Mouse (Mus musculus) small intestine, adult 2 months (tissue): ENCODE data around the gene Snx27.

Experiments used
- CTCF ChIP-seq: fragments of 200-500 bp; IDR thresholded peaks from 2 replicates; pipeline ENCODE4 v1.5.1; 2012; ENCODE audit warnings: low read depth, mild to moderate bottlenecking, control low read depth, inconsistent platforms, low read length, moderate library complexity, mixed read lengths; ENCODE audit not compliant: insufficient replicate concordance, insufficient read length; ENCODE audit errors: extremely low read depth
- POLR2A ChIP-seq: fragments of 200-500 bp; IDR thresholded peaks from 2 replicates; pipeline ENCODE4 v1.6.1; 2012; ENCODE audit warnings: low read depth, mild to moderate bottlenecking, control low read depth, inconsistent platforms, low read length, moderate library complexity

GRCm38 (mm10) chr3:94574506-94574905 lies 8.0 kb downstream of the Snx27 start:
- TF ChIP-seq CTCF (no peak), POLR2A (no peak)
